Mouse (Mus musculus) kidney, embryonic 14.5 days (tissue): Measurements from ENCODE around the gene Tpk1. TPM values are rescaled to one million over a fixed set of nuclear protein-coding genes. Genes with fewer than 3 reads are reported as not detected.
"Not testable (repeated sequence)": the region's sequence is repeated elsewhere in the genome, so short reads cannot be mapped to it uniquely, and the experiment has no call there.

ENCODE experiments used
- ATAC-seq: fragments of 200-750 bp; cut with Nextera tagmentation; 2 replicates; pipeline ENCODE4 v1.8.0; 2017; ENCODE audit warnings: moderate number of reproducible peaks, mild to moderate bottlenecking, moderate TSS enrichment, moderate library complexity; ENCODE audit not compliant: low FRiP score, low TSS enrichment
- H3K27ac ChIP-seq: fragments of 300-500 bp; sonication (generic); 2 replicates; pipeline ENCODE4 v1.5.1; 2014; ENCODE audit warnings: low read depth, mild to moderate bottlenecking, low read length, moderate library complexity, mixed read lengths
- H3K27me3 ChIP-seq: fragments of 300-500 bp; sonication (generic); 2 replicates; pipeline ENCODE4 v1.6.1; 2014; ENCODE audit warnings: mild to moderate bottlenecking, low read length; ENCODE audit not compliant: control insufficient read depth, insufficient read depth
- H3K36me3 ChIP-seq: fragments of 300-500 bp; sonication (generic); 2 replicates; pipeline ENCODE4 v1.6.1; 2014; ENCODE audit warnings: low read length, mixed read lengths; ENCODE audit not compliant: control insufficient read depth, insufficient read depth
- H3K4me1 ChIP-seq: fragments of 300-500 bp; sonication (generic); 2 replicates; pipeline ENCODE4 v1.6.1; 2014; ENCODE audit warnings: low read length, mixed read lengths; ENCODE audit not compliant: control insufficient read depth, insufficient read depth
- H3K4me2 ChIP-seq: fragments of 300-500 bp; sonication (generic); replicated peaks from 2 replicates; pipeline ENCODE4 v1.6.1; 2014; ENCODE audit warnings: low read depth, mild to moderate bottlenecking, low read length
- H3K4me3 ChIP-seq: fragments of 300-500 bp; sonication (generic); 2 replicates; pipeline ENCODE4 v1.5.1; 2014; ENCODE audit warnings: mild to moderate bottlenecking, low read length
- H3K9ac ChIP-seq: fragments of 300-500 bp; sonication (generic); 2 replicates; pipeline ENCODE4 v1.6.1; 2014; ENCODE audit warnings: low read depth, mild to moderate bottlenecking, low read length, moderate library complexity
- H3K9me3 ChIP-seq: fragments of 300-500 bp; sonication (generic); 2 replicates; pipeline ENCODE4 v1.6.1; 2016; ENCODE audit warnings: low read length; ENCODE audit not compliant: control insufficient read depth
- WGBS: fragments of 180-500 bp; shearing (Covaris S2); extraction: QIAGEN DNeasy Blood & Tissue Kit; methylation state at CpG from one replicate; pipeline ENCODE4 v1.1.7; 2014; 5-methylcytosine and 5-hydroxymethylcytosine counted together
- polyA plus RNA-seq: library from polyadenylated mRNA; unstranded; fragments of >200 nt; fragmentation: Nextera tagmentation; extraction: Ambion mirVana; gene quantifications from 2 replicates; pipeline ENCODE4 v1.2.1, GENCODE M21; 2014

The Tpk1 gene
- polyA plus RNA-seq, 1 experiment from 2014 or later = 14.2 TPM

DNA sequence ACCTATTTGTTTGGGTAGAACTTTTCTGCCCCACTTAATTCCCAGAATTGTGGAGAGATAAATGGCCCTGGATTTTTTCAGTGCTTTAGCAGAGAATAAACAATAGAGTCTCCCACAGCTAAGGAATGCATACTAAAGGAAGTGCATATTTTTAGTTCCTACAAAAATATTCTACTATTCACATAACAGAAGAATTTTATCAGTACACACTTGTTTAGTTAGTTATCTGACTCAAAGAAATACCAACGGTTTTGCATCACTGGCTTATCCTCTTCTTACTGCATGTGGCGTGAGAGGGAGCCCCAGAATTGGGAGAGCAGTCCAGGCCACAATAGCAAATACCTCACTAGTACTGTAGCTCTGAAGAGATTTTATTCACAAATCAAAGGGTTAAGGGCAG is 141.1 kb downstream of the Tpk1 start:
- Histone ChIP-seq H3K4me3 (no peak overlapping the region), H3K27ac (no peak overlapping the region), H3K9me3 (no peaks in the 10 kb centered on the region), H3K4me2 (no peak overlapping the region), H3K4me1 (no peaks in the 10 kb centered on the region), H3K36me3 (no peaks in the 10 kb centered on the region), H3K9ac (no peak overlapping the region), H3K27me3 (no peaks in the 10 kb centered on the region)
- whole genome bisulfite sequencing = 79% methylated on average over 2 of the region's 2 CpGs
- no peak for ATAC-seq

DNA sequence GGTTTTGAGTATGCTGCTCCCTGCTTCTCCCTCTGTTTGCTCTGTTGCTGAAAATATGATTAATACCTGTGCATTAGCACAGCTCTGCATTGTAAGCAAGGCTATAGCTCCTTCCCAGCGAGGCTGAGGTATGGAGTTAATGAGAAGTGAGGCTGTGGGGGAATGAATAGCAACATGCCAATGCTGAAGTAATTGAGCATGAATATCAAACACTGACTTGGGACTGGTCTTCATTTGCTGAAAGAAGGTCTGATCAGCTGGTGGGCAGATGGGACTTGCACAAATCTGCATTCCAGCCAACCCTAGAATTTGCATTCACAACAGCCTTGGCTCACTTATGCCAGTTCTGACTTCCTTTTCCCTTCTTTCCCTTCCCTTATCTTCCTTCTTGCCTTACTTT is 144.0 kb downstream of the Tpk1 start:
- 48% methylated on average over 1 of the region's 1 CpGs for WGBS
- ATAC-seq = no peak
- Histone ChIP-seq H3K4me3 (no peak overlapping the region), H3K4me2 (no peak overlapping the region), H3K36me3 (no peaks in the 10 kb centered on the region), H3K27ac (no peak overlapping the region), H3K9ac (no peak overlapping the region), H3K9me3 (no peaks in the 10 kb centered on the region), H3K4me1 (no peaks in the 10 kb centered on the region), H3K27me3 (no peaks in the 10 kb centered on the region)

- ATAC-seq = no peak
Observed at GRCm38 (mm10) chr6:43520218-43520617, 145.9 kb downstream of the Tpk1 start.

GRCm38 (mm10) chr6:43518378-43518777 is 147.7 kb downstream of the Tpk1 start:
- Histone ChIP-seq H3K27me3 (no peaks in the 10 kb centered on the region), H3K9ac (no peak overlapping the region)
- no peak for ATAC-seq

More at GRCm38 (mm10) chr6:43520218-43520617, 145.9 kb downstream of the Tpk1 start:
- no peaks in the 10 kb centered on the region for H3K4me1 ChIP-seq
- H3K36me3 ChIP-seq = no peaks in the 10 kb centered on the region
- H3K9me3 ChIP-seq = no peaks in the 10 kb centered on the region
- WGBS = 71% methylated on average over 2 of the region's 2 CpGs
- no peak overlapping the region for H3K9ac ChIP-seq
- H3K27ac ChIP-seq = no peak overlapping the region
- H3K4me2 ChIP-seq = no peak overlapping the region
- no peaks in the 10 kb centered on the region for H3K27me3 ChIP-seq
- no peak overlapping the region for H3K4me3 ChIP-seq

GRCm38 (mm10) chr6:43517316-43517655 is 148.8 kb downstream of the Tpk1 start:
- no peak overlapping the region for H3K4me2 ChIP-seq
- H3K4me3 ChIP-seq = no peak overlapping the region
- ATAC-seq = no peak
- no peak overlapping the region for H3K27ac ChIP-seq
- 93% methylated on average over 2 of the region's 2 CpGs for WGBS
- H3K9ac ChIP-seq = no peak overlapping the region
- H3K36me3 ChIP-seq = no peaks in the 10 kb centered on the region
- no peaks in the 10 kb centered on the region for H3K4me1 ChIP-seq
- H3K27me3 ChIP-seq = no peaks in the 10 kb centered on the region
- no peaks in the 10 kb centered on the region for H3K9me3 ChIP-seq

More at GRCm38 (mm10) chr6:43518378-43518777, 147.7 kb downstream of the Tpk1 start:
- Histone ChIP-seq H3K36me3 (no peaks in the 10 kb centered on the region), H3K27ac (no peak overlapping the region), H3K4me1 (no peaks in the 10 kb centered on the region), H3K4me2 (no peak overlapping the region), H3K4me3 (no peak overlapping the region), H3K9me3 (no peaks in the 10 kb centered on the region)

GRCm38 (mm10) chr6:43516593-43517315 is 149.3 kb downstream of the Tpk1 start:
- H3K27me3 ChIP-seq = no peaks in the 10 kb centered on the region
- ATAC-seq = no peak
- no peaks in the 10 kb centered on the region for H3K9me3 ChIP-seq
- no peak overlapping the region for H3K4me3 ChIP-seq
- no peaks in the 10 kb centered on the region for H3K4me1 ChIP-seq
- WGBS = 94% methylated on average over 2 of the region's 2 CpGs
- no peak overlapping the region for H3K27ac ChIP-seq
- H3K4me2 ChIP-seq = no peak overlapping the region
- no peak overlapping the region for H3K9ac ChIP-seq
- no peaks in the 10 kb centered on the region for H3K36me3 ChIP-seq

GRCm38 (mm10) chr6:43506686-43507385 is 159.2 kb downstream of the Tpk1 start:
- H3K27me3 ChIP-seq, H3K4me1 ChIP-seq, H3K36me3 ChIP-seq, H3K4me2 ChIP-seq, H3K9me3 ChIP-seq, H3K27ac ChIP-seq, H3K9ac ChIP-seq, ATAC-seq, H3K4me3 ChIP-seq: not testable (repeated sequence)
- WGBS = 95% methylated on average over 2 of the region's 2 CpGs

- Histone ChIP-seq H3K4me2 (no peak overlapping the region), H3K4me3 (no peak overlapping the region), H3K4me1 (no peaks in the 10 kb centered on the region), H3K36me3 (no peaks in the 10 kb centered on the region), H3K27me3 (no peaks in the 10 kb centered on the region), H3K27ac (no peak overlapping the region), H3K9me3 (no peaks in the 10 kb centered on the region), H3K9ac (no peak overlapping the region)
- 71% methylated on average over 5 of the region's 5 CpGs for WGBS
- ATAC-seq = no peak
Observed at GRCm38 (mm10) chr6:43504609-43505230, 161.4 kb downstream of the Tpk1 start.

GRCm38 (mm10) chr6:43492367-43492766 is 173.7 kb downstream of the Tpk1 start:
- Histone ChIP-seq H3K4me3 (no peak overlapping the region), H3K4me1 (no peaks in the 10 kb centered on the region), H3K9me3 (no peaks in the 10 kb centered on the region), H3K4me2 (no peak overlapping the region), H3K27me3 (no peaks in the 10 kb centered on the region), H3K36me3 (no peaks in the 10 kb centered on the region), H3K9ac (no peak overlapping the region), H3K27ac (no peak overlapping the region)
- ATAC-seq = no peak
